Mouse (Mus musculus) gastrocnemius, postnatal 10 days (tissue): ENCODE measurements at regions not wholly inside any gene's neighbourhood (a gene's known extent, or its start where the extent isn't known, plus 50 kb on each side); places are given as distances from the start of the nearest gene placed in this dataset.

ENCODE experiments used
- DNase-seq: peaks from one replicate; pipeline ENCODE4 v3.0.0; 2021; ENCODE audit warnings: mixed read lengths
- microRNA-seq, 2 experiments: library from miRNA; unstranded; fragments of <30 nt; microRNA quantifications; one replicate each; pipeline ENCODE4 v1.2.0; 2021

DNA sequence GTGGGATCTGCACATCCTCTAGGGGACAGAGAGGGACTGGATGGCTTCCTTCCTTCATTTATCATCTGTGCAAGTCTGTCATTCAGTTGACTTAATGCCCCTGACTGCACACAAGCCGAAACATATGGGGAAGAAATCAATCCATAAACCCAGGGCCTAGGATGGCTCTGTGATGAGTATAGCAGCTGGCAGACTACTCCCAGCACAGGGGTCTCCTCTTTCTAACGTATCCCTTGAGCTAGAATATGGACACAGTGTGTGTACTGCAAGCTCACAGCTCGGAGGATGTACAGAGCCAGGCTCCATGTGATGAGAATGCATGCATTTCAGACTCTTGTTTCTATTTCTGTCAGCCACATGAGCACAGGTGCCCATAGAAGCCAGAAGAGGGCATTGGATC, 180.3 kb downstream of the Parn start:
- DNase-seq: no peak

- DNase-seq: peak; percentile 29
These were observed 181.4 kb downstream of the Parn start for GRCm38 (mm10) chr16:13486571-13486970.

- no peak for DNase-seq
These were observed 187.7 kb downstream of the Parn start for GRCm38 (mm10) chr16:13480221-13480620.

GRCm38 (mm10) chr16:13476653-13477052, 191.3 kb downstream of the Parn start:
- no peak for DNase-seq

DNA sequence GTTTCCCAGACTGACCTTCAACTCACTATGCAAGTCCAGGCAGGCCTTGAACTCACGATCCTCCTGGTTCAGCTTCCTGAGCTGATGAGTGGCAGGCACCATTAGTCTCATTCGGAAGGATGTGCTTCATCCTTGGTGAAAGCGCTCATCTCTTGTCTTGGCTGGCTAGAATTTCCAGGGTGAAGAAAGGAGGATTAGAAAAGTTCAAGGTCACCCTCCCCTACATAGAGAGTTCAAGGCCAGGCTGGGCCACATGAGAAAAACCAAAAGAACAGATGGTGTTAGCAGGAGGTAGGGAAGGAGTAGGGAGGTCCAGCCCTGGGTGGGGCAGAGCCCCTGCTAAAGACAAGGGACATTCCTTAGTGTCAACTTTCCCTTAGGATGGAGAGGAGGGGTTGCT, 193.0 kb downstream of the Parn start:
- DNase-seq: no peak

DNA sequence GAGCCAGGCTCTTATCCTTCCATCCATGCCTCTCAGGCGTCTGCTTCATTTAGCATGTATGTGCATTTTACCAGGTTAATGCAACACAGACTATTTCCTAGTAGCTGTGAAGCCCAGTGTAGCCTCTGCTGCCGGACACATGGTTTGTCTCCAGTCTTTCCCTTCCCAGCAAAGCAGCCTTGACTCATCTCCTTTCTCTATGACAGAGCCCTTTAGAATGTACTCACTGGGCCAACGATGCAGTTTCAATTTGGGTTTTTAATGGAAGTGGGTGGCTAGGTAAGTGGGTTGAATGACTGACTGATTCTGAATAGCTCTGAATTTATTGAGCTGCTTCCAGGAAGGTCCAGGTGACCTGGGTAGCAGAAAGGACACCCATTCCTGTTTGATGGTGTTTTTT, 193.7 kb downstream of the Parn start:
- DNase-seq: no peak

GRCm38 (mm10) chr16:13467139-13467538, 200.8 kb downstream of the Parn start:
- no peak for DNase-seq

Small RNA genes lying in the stretch of these regions (microRNA-seq; reads per million reads assigned to microRNA genes)
- 0 reads per million in 2 experiments for gene Mir6365
